Mouse (Mus musculus): ENCODE results near the gene Sgo2b. TPM values are rescaled to one million over a fixed set of nuclear protein-coding genes. Genes with fewer than 3 reads are reported as not detected.

Sgo2b gene
- polyA plus RNA-seq (2012; rRNA removed): not detected in 2 replicates

GRCm38 (mm10) chr8:63951626-63952377, at the start of gene Sgo2b:
TSS of gene Sgo2b (minus strand) at chr8:63952248.

